Mouse (Mus musculus) cerebellum, postnatal 4 days (tissue): ENCODE results near the gene Pcdh7.

Experiments
- DNase-seq, 2 experiments: peaks; one replicate each; pipeline ENCODE4 v3.0.0; 2022; ENCODE audit warnings: low spot score in 2 of 2, mixed read lengths in 1 of 2

Pcdh7 gene

DNA sequence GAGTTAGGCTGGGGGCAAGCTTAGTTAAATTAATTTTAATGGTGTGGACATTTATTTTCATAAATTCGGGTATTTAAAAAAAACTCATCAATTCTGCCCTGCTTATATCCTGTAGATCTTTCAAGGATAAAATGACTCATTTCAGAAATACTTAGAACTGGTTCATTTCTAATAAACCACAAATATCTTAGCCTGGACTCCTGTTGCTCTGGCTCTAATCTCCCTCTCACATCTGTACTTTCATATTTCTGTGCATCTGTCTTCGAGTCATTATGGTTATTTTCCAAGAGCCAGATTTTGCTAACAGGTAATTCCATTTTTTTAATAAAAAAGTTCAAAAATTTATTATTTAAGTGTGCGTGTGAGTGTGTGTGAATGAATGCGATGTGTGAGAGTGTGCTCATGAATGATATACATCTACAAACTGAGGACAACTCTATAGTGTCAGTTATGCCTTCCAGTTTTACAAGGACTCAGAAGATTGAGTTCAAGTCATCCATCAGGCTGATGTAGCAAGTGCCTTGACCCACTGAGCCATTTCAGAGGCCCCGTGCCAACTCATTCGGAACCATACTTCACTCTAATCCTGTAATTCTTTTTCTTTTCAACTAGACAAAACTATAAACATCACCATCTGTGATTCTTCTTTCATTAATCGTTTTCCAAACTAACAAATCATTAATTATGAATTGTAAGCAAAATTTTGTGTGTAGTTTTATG is 80.3 kb downstream of the Pcdh7 start:
- DNase-seq, result no peak

DNA sequence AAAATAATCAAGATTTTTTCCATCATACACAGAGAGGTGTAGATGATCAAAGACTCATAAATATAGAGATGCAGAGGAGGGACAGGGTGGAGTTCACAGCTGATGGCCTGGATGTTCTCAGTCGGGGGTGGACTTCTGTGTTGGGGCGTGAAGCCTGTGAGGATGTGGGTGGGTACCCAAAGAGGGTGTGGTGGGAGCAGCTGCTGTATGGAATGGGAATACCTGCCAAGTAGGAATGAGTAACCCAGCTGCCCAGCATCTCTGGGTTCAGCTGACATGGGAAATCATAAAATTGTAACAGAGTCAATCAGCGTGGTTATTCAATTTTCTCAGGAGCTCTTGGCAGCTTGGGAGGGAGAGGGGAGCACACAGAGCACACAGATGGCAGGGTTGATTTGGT is 85.3 kb downstream of the Pcdh7 start:
- peak in 1 of 2 experiments; percentile 2 for DNase-seq

DNA sequence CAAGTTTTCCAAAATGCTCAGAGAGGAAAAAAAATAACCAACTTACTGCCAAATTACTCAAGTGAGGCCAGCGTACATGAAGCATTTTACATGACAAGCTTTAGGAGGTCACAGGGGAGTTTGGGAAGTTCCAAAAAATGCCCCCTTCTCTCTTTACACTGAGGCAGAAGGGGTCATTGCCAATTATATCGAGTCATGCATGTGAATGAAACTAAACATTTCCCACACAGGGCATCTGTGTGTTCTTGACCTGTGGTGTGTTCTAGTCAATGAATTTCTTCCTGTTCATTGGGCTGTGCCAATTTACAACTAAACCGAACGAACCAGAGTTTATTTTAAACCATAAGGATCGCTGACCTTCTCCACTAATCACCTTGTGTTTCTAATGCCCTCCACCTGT is 86.1 kb downstream of the Pcdh7 start:
- DNase-seq, result no peak

DNA sequence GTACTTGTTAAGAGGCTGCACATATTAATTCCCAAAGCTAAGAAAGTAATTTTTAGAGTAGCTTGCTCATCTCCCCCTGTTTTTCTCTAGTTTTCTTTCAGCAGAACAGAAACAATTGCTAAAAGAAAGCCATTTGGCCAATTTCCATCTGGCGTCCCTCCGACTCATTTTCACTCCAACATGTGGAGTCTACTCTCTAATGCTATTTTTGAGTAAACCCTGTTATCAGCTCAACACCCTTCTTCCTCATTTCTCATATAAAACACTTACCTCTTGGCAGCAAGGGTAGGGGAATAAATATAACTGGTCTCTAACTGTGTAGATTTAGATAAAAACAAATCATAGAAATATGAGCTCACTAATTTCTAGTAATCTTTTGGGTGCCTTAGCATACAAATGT is 89.6 kb downstream of the Pcdh7 start:
- DNase-seq, result no peak

DNA sequence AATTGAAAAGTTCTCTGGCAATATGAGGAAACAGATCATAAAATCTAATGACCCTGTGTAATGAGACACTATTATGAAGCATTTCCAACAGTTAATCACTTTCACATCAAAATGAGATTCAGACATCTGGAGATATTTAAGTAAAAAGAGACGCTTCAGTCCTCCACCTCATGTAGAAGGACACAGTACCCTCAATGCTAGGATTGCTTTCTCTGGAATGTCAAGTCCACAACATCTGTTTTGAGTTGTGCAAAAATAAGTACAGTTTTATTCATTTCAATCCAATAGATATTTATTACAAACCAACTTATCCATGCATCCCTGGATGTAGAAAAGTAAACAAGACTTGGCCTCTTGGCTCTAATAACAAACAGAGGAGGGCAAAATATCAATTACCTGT is 92.9 kb downstream of the Pcdh7 start:
- DNase-seq, result no peak

DNA sequence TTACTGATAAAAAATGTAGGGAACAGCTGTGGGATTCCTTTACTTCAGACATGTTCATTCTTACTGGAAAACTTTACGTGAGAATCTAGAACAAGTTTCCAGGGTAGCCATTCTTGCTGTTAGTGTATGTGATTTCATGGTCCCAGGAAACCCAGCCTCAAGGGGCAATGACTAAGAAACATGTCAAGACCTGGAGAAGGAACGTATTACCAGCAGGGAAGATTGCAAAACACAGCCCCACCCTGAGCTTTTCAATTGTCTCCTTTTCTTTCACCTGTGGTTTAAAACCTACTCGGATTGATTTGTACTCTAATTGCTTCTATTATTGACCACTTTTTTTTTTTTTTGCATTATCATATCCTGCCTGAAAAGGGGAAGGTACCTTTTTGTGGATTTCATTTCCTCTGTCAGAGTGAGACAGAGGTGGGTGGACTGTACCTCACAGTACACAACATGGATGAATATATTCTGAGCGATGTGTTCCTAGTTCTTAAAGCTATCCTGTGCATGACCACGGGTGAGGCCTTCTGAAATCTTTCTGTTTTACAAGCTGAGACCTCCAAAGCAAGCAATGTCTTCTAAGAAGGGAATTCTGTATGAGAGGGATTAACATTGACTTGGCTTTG is 98.3 kb downstream of the Pcdh7 start:
- no peak for DNase-seq

DNA sequence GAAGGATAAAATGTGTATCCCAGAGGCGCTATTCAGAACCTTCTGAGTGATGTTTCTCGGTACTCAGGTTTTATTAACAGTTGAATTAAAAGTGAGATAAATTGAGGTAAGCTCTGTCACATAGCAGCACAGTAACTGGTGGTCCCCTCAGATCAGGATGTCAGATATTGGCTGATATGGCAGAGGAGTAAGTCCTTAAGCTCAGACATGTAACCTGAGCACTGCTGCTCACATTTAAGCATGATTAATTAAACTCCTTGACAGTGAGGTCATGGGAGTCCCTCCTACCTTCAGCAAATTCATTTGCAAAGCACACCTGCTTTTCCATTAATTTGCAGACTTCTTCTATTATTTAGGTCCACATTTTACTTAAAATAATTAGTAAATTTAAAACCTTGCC is 102.0 kb downstream of the Pcdh7 start:
- DNase-seq, result no peak

DNA sequence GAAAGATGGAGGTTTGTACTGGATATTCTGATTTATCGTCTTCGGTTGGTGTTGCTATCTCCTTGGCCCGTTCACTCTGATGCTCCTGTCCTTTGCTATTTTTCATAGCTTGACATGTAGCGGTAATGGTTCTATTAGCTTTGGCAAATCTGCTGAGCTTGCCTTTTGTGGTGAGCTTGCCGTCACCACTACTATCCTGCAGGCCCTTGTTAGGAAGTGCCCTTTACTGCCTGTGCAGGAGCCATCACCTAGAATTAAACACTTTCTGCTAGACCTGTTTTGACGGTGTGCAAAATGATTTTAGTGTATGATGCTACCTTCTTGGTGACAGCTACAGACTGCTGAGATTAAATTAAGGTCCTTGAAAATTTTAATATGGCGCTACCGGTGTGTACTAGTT is 103.3 kb downstream of the Pcdh7 start:
- no peak for DNase-seq

DNA sequence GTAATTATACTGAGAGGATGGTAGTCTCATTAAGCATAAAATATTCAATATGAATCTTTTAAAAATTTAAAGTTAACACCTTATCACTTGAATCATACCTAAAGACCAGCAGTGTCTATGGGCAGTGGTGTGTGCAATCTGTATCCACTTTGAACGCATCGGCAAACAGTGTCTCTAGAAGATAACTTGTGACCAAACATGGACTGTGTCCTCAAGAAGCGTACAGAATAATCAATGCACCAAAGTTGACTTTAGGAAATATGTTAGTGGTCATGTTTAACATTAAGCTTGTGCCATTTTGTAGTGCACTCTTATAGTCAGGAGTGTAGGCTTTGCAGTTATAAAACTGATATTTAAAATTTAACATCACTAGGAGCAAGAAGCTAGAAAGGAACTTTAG is 110.7 kb downstream of the Pcdh7 start:
- no peak for DNase-seq

DNA sequence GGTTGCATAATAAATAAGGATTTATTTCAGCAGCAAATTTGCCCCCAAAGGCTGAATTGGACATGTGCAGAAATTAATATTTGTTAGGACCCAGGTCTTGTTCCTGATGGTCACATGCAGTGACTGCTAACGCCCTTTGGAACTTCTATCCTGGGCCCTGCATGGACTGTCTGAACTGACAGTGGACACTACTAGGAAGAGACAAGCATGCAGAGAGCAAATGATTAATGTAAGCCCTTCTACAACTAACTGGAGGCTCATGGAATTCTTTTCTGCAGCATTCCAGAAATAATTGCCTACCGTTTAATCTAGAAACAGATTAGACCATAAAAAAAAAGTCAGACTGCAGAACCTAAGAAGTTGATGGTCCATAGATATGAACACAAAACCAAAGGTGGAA is 119.4 kb downstream of the Pcdh7 start:
- DNase-seq, result no peak

DNA sequence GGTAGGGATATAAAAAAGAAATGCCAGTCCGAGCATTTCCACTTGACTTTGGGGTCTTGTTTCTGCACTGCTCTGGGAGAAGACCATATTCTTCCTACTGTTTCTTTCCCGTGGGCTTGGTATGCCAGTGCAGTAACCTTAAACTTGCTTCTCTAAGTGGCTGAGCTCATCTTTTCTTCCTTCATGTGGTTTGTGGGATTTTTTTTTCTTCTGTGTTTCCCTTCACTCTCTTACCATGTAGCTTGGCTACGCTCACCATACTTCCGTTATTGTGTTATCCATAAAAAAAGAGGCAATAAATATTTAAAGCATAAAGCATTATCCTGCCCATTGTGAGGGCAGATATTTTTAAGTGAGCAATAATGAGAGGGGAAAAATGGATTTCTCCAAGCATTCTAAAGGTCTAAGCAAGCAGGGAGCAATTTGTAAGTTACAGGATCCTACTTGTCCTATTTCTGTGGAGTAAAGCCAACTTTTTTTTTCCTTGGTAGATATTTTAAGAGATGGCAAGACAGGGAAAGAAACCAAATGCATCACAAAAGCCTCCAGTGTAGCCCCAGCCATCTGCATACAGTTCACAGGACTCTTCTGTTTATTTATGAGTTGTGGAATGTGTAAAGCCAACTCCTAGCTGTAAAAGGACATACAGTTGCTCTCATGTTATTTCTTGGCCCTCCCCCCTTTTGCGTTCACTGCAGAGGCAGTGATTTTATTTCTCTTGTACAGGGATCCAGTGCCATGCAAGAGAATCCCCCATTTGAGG is 123.8 kb downstream of the Pcdh7 start:
- no peak for DNase-seq

DNA sequence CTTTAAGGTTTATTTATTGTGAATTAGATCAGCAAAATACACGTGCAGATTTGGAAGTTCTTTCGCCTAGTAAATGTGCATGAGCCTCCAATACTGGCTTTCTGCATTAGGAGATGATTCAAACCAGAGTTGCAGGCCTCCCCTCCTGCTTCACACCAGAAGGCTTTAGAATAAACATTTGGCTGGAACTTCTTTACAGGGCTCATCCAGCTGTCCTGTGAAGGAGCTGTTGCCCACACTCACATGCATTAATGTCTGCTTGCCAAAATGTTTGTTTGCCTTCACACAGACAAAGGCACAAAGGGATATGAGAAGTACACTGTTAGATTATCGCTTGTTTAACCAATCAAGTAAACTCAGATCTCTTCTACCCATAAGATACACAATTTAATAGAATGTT is 129.7 kb downstream of the Pcdh7 start:
- DNase-seq, result no peak

DNA sequence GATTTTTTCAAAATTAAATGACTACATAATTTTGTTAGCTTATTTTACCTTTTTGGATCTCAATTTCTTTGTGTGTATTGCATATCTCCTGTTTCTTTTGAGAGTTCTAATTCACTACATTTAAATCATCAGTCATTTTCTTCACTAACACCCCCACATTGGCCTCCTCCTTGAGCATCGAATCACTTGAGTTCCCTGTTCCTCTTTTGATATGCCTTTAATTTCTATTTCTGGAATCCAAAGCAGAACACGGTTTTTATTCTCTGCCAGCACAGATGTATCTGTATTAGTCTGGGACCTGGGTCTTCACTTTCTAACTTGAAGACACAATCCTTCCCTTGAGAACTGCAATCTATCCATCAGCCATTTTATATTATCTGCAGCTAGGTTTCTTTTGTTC is 132.3 kb downstream of the Pcdh7 start:
- DNase-seq, result no peak

DNA sequence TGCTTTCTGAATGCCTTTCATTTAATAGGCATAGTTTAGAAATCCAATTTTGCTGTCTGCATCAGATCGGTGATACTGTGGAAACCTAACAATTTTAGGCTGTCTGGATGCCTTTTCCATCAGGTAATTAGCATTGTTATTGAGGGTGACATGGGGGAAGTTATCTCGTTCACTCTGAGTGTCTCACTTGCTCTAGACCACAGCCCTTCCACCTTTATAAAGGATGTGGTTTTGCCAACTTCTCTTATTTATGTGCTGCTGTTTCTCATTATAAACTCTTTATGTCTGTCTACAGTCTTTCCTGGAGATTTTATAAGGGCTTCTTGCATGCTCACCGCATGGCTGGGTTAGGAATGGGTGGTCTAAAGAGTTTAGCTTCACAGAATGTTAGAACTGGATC is 139.5 kb downstream of the Pcdh7 start:
- DNase-seq, result no peak

DNA sequence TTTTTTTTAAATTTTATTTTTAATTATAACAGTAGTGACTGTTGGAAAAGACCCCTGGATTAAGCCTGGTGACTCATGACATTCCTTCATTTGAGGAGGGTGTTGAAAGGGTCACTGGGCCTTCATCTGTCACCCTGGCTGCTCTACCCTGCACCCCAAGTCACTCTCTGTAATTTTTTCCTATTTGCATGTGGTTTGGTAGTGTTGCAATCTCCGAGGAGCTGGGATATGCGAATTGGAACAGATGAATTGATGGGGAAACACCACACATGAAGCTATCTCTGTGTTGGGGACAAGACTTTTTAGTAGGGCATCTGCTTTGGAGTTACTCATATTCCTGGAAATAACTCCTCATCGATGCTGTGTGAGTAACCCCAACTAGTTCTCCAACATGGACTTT is 146.5 kb downstream of the Pcdh7 start:
- DNase-seq, result no peak

DNA sequence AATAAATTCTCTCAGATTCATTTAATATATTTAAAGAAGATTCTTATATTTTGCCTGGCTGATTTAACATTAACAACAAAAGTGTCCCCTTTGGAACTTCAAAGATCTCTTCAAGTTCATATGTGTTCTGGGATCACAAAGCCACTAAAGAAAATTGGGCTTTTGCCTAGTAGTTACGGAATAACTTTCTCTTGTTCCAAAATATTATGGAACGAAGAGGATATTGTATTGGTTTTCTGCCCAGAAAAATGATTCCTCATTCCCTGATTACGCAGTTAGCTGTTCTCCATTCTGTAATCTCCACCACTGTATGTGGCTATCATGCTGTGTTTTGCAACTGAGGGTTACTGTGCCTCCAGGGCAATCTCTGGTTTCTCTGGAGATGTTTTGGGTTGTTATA is 147.5 kb downstream of the Pcdh7 start:
- no peak for DNase-seq

DNA sequence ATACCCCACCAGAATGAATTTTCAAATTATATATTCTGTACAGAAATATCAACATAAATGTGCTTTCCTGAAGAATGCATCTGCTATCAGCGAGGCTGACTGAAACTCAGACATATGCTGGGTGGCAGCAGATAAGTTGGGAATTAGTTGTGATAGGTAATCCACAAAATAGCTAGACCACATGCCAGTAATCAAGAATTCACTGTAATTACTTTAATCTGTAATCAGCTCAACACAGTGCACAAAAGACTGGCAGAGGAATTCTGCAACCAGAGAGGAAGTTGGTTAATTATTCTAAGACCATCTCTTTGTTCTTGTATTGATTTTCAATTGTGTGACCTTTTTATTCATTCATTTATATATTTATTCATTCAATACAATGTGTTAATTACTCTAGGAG is 148.3 kb downstream of the Pcdh7 start:
- DNase-seq, result no peak

DNA sequence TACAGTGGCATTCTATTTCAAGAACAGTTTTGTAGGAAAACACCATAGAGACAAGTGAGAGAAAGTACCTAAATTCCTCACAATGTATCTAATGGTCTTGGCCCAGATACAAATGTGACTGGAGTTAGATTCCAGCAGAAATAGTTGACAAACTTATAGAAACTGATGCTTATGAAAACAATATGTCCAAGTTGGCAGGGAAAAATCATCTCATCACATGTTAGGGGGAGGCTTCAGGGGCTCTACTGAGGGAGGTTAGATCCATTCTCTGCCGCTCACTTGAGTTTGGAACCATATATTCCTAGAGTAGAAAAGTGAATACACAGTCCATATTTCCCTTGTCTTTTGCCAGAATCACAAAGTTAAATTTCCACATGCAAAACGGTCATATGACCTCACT is 150.1 kb downstream of the Pcdh7 start:
- DNase-seq, result no peak

DNA sequence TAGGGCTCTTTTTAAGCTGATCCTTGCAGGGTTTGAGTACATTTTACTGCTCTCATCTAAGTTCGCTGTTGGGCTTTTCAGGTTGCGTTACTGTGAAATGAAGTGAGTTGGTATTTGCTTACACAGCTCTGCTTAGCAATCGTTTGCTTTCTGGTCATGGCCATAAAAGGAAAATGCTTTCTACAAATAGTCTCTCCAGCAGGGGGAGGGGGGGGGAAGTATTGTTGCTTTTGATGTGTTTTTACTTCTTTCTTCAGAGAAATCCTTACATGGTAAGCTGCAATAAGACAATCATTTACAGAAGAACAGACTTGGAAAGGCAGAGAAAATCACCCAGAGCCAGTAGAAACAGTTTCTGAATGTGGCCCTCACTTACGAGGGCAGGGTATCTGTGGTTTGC is 150.9 kb downstream of the Pcdh7 start:
- DNase-seq, result no peak

DNA sequence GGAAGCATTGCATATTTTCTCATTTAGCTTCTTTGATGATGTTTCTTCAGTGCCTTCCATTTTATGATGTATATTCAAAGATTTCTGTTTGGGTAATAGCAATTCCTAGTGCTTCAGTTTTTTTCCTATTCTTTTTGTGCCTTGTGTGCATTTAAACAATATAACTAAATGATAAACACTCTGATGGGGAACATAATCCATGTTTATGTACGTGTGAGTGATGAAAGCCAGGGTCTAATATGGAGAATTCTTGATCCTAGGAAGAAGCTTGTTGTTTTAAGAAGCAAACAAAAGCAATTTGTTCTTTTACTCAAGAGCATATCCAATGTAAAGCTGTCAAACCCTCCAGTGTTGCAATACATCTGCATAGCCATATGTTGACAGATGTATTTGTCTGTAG is 153.0 kb downstream of the Pcdh7 start:
- no peak for DNase-seq

DNA sequence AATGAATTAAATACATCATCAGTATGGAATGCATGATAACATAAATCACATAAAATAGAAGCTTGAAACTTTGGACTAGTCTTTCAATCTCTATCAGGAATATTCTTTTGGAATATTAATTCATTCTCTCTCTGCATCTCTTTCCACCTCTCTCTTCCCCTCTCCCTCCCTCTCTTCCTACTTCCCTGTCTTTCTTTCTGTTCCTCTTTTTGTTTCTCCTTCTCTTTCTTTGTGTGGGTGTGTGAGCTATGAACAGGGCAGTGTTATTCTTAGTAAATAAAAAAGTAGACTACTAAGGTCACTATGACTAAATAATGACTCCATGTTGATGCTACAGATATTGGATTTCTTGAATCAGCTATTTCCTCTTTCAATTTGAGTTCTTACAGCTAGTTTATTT is 167.2 kb downstream of the Pcdh7 start:
- DNase-seq, result no peak

DNA sequence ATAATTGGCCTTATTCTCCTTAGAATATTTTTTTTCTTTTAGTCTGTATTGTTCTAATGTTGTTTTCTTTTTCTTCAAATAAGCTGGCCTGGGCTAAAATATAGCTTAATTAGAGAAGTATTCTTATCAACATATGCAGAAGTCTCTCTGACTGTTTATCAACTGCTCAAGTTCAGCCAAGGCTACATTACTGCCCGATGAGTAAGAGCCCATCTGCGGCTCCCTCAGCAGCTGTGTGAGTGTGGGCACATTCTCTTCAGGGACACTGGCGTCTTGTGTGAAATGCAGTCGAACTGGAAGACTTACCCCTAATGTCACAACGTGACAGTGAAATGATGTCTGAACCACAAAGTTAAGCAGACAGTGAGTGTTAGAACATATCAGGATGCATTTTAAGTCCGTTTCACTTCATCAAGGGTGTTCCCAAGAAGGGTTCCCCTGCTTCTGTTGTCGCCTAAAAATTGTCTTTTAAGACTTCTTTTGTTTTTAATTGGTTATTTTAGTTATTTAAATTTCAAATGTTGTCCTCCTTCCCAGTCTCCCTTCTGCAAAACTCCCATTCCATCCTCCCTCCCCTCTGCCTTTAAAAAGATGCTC is 181.3 kb downstream of the Pcdh7 start:
- no peak for DNase-seq

DNA sequence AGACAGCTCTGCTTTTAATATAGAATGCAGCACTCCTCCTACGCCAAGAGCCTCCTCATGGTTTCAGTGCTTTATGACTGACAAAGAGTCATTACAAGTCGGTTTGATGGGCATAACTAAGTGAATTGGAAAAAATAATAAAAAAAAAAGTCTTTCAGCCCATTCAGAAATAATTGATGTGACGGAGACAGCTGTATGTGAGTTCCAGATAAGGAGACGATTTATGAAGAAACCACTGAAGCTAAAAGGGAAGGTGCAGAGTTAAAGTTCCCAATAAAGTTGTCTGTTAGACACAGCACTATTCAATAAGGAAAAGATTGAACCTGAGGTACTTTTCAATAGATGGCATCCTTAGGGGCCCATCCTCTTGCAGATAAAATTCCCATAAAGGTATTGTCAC is 189.5 kb downstream of the Pcdh7 start:
- no peak for DNase-seq
